Comparison of ENCODE assay signal across 8 mouse cellular contexts in the genomic region with DNA sequence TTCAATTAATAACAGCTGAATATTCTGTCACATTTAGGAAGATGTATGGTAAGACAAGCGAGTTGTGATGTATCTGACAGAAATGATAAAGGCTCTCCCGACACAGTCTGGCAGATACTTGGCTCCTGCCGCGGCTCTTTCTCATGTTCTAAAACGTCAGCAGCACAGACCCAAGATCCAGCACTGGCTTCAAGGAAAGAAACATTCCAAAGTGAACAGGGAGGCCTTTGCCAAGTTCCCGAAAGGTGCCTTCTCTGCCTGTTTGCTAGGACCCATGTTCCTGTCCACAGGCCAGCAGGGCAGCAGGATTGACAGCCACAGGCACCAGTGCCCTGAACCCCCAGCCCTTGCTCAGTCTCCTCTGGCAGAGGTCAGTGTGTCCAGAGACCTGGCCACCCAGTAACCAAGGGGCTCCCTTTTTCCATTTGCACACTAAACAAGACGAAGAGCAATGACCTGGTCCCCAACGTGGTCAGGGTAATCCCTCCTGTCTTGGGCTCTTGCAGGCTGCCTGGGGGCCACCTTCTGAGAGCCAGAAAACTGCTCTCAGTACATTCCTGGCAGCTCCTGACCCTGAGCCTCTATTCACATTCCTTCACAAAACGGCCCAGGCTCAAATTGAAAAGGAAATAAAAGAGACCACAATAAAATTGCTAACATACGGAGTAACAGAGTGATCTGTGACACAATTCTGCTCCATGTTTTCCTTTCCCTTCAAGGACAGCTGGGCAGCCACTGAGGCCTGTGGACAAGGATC.
DNase-seq lines count a peak whose midpoint lies in the region; ATAC-seq and TF ChIP-seq lines count a peak whose summit lies in the region.

No protein-coding gene starts in this region.

- peak overlapping the region; percentile 27 for H3K4me2 ChIP-seq in embryonic facial prominence, embryonic 15.5 days (replicated peaks)
- H3K4me2 ChIP-seq in hindbrain, embryonic 13.5 days = no peak overlapping the region
- H3K4me2 ChIP-seq in liver, embryonic 11.5 days = no peak overlapping the region

- no peaks in the 10 kb centered on the region for H3K36me3 ChIP-seq in embryonic facial prominence, embryonic 15.5 days
- H3K36me3 ChIP-seq in hindbrain, embryonic 13.5 days = no peaks in the 10 kb centered on the region
- no peaks in the 10 kb centered on the region for H3K36me3 ChIP-seq in liver, embryonic 11.5 days (ENCODE audit: control insufficient read depth, insufficient read depth, low read length)

- H3K27ac ChIP-seq in left cerebral cortex, adult 2 months = peak overlapping the region; percentile 59
- H3K27ac ChIP-seq in embryonic facial prominence, embryonic 15.5 days (replicated peaks) = peak overlapping the region; percentile 78; the same call in 1 of the 2 replicates
- H3K27ac ChIP-seq in hindbrain, embryonic 13.5 days = peak overlapping the region; percentile 52
- H3K27ac ChIP-seq in liver, embryonic 11.5 days (ENCODE audit: low read depth, low read length) = no peak overlapping the region

- H3K9me3 ChIP-seq in embryonic facial prominence, embryonic 15.5 days (replicated peaks) = no peaks in the 10 kb centered on the region
- no peaks in the 10 kb centered on the region for H3K9me3 ChIP-seq in hindbrain, embryonic 13.5 days
- H3K9me3 ChIP-seq in liver, embryonic 11.5 days (ENCODE audit: control insufficient read depth, low read length) = no peaks in the 10 kb centered on the region

- H3K27me3 ChIP-seq in embryonic facial prominence, embryonic 15.5 days = no peaks in the 10 kb centered on the region
- H3K27me3 ChIP-seq in hindbrain, embryonic 13.5 days = no peaks in the 10 kb centered on the region
- H3K27me3 ChIP-seq in liver, embryonic 11.5 days (replicated peaks; ENCODE audit: control insufficient read depth, insufficient read depth, low read length) = no peaks in the 10 kb centered on the region

- H3K4me1 ChIP-seq in embryonic facial prominence, embryonic 15.5 days = peaks cover 40% of the 10 kb centered on the region
- H3K4me1 ChIP-seq in hindbrain, embryonic 13.5 days (replicated peaks) = peaks cover 61% of the 10 kb centered on the region
- no peaks in the 10 kb centered on the region for H3K4me1 ChIP-seq in liver, embryonic 11.5 days (replicated peaks; ENCODE audit: control insufficient read depth, insufficient read depth, low read length)

- DNase-seq in left cerebral cortex, adult 2 months (ENCODE audit: extremely low spot score in 1 of 2, low spot score in 2 of 2) = no peak
- no peak for DNase-seq in left cerebral cortex, adult 8-10 months (ENCODE audit: low spot score in 2 of 2)
- peak; percentile 40 for DNase-seq in lung, postnatal 14 days
- DNase-seq in retina, postnatal 1 day = no peak
- no peak for DNase-seq in urinary bladder, postnatal 25 days (ENCODE audit: low spot score)
- DNase-seq in liver, embryonic 11.5 days (ENCODE audit: low spot score) = no peak

- H3K9ac ChIP-seq in embryonic facial prominence, embryonic 15.5 days = no peak overlapping the region
- 0 out of 2 replicates have a peak overlapping the region, but pooled peaks have one; percentile 5 for H3K9ac ChIP-seq in hindbrain, embryonic 13.5 days
- H3K9ac ChIP-seq in liver, embryonic 11.5 days (ENCODE audit: low read depth, low read length) = no peak overlapping the region

- TF ChIP-seq CTCF in left cerebral cortex, adult 2 months (IDR thresholded peaks at IDR 0.05) = no peak

- H3K4me3 ChIP-seq in left cerebral cortex, adult 2 months = no peak overlapping the region
- no peak overlapping the region for H3K4me3 ChIP-seq in embryonic facial prominence, embryonic 15.5 days (replicated peaks)
- H3K4me3 ChIP-seq in hindbrain, embryonic 13.5 days = no peak overlapping the region
- no peak overlapping the region for H3K4me3 ChIP-seq in liver, embryonic 11.5 days (ENCODE audit: low read depth, low read length)

- intact Hi-C loops in left cerebral cortex, adult 2 months (cut with DNase I) = no loop called here

- ATAC-seq in embryonic facial prominence, embryonic 15.5 days (ENCODE audit: insufficient number of reproducible peaks, low FRiP score, low TSS enrichment, low read depth) = peak; percentile 35; the same call in 1 of the 2 replicates
- no peak for ATAC-seq in hindbrain, embryonic 13.5 days (ENCODE audit: low FRiP score)
- no peak for ATAC-seq in liver, embryonic 11.5 days (replicated peaks; ENCODE audit: low FRiP score)

- 21% methylated on average over 10 of the region's 10 CpGs for WGBS in embryonic facial prominence, embryonic 15.5 days
- WGBS in hindbrain, embryonic 13.5 days = 45% methylated on average over 10 of the region's 10 CpGs
- WGBS in liver, embryonic 11.5 days = 61% methylated on average over 10 of the region's 10 CpGs
